In the genomic region with DNA sequence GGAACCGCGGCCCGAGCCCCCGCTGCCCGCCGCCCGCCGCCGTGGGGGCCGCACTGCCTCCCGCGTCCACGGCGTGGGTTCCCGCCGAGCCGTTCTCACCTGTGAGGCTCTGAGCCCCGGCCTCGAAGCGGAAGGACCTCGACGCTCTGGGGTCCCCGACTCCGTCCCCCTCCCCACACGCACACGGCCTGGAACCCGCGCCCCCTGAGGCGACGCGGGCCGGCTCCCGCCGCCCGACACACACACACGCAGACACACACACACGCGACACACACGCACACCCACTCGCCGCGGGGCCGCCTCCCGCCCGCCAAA, we compare ENCODE assay signal across 8 mouse cellular contexts. TPM values are rescaled to one million over a fixed set of nuclear protein-coding genes. Genes with fewer than 3 reads are reported as not detected.
DNase-seq lines count a peak whose midpoint lies in the region; ATAC-seq and TF ChIP-seq lines count a peak whose summit lies in the region.

No protein-coding gene starts in this region.

- peak overlapping the region; percentile 69 for H3K4me2 ChIP-seq in hindbrain, embryonic 13.5 days
- H3K4me2 ChIP-seq in midbrain, embryonic 16.5 days (ENCODE audit: low read length) = peak overlapping the region; percentile 51

- no peaks in the 10 kb centered on the region for H3K36me3 ChIP-seq in embryonic facial prominence, embryonic 10.5 days (replicated peaks)
- H3K36me3 ChIP-seq in hindbrain, embryonic 13.5 days = no peaks in the 10 kb centered on the region
- H3K36me3 ChIP-seq in midbrain, embryonic 16.5 days (ENCODE audit: control insufficient read depth, insufficient read depth, low read length) = no peaks in the 10 kb centered on the region

- no peak; the same call in none of the 2 replicates for ATAC-seq in hindbrain, embryonic 13.5 days (ENCODE audit: low FRiP score)
- peak; percentile 22; the same call in 1 of the 2 replicates for ATAC-seq in midbrain, embryonic 16.5 days

- H3K9ac ChIP-seq in hindbrain, embryonic 13.5 days = peak overlapping the region; percentile 98
- peak overlapping the region; percentile 92 for H3K9ac ChIP-seq in midbrain, embryonic 16.5 days (ENCODE audit: low read depth, low read length)

- peaks cover 27% of the 10 kb centered on the region for H3K4me1 ChIP-seq in embryonic facial prominence, embryonic 10.5 days
- H3K4me1 ChIP-seq in hindbrain, embryonic 13.5 days (replicated peaks) = peaks cover 14% of the 10 kb centered on the region
- peaks cover 10% of the 10 kb centered on the region for H3K4me1 ChIP-seq in midbrain, embryonic 16.5 days (ENCODE audit: control insufficient read depth, insufficient read depth, low read length)

- DNase-seq in layer of hippocampus, adult 2 months (ENCODE audit: low spot score in 2 of 2) = no peak
- DNase-seq in layer of hippocampus, postnatal 14 days (ENCODE audit: low spot score in 2 of 2) = no peak
- no peak for DNase-seq in embryonic facial prominence, embryonic 10.5 days (ENCODE audit: low spot score)
- no peak for DNase-seq in left cerebral cortex, postnatal 36 days (ENCODE audit: low spot score in 2 of 2)
- no peak for DNase-seq in cerebellum, postnatal 4 days (ENCODE audit: low spot score in 2 of 2)
- no peak for DNase-seq in ovary, postnatal 36 days (ENCODE audit: low spot score)

- H3K9me3 ChIP-seq in embryonic facial prominence, embryonic 10.5 days = no peaks in the 10 kb centered on the region
- no peaks in the 10 kb centered on the region for H3K9me3 ChIP-seq in hindbrain, embryonic 13.5 days
- H3K9me3 ChIP-seq in midbrain, embryonic 16.5 days (replicated peaks; ENCODE audit: control insufficient read depth, low read length, poor library complexity, severe bottlenecking) = no peaks in the 10 kb centered on the region

- TF ChIP-seq CTCF in layer of hippocampus, adult 2 months (conservative IDR thresholded peaks at IDR 0.05) = no peak

- peak overlapping the region; percentile 83 for H3K4me3 ChIP-seq in layer of hippocampus, adult 2 months
- peak overlapping the region; percentile 94 for H3K4me3 ChIP-seq in embryonic facial prominence, embryonic 10.5 days
- peak overlapping the region; percentile 97 for H3K4me3 ChIP-seq in hindbrain, embryonic 13.5 days
- H3K4me3 ChIP-seq in midbrain, embryonic 16.5 days (ENCODE audit: low read depth, low read length) = peak overlapping the region; percentile 99

- intact Hi-C loops in left cerebral cortex, postnatal 36 days (cut with DNase I) = no loop called here

- under 1% methylated on average over 45 of the region's 45 CpGs for whole genome bisulfite sequencing in embryonic facial prominence, embryonic 10.5 days
- WGBS in hindbrain, embryonic 13.5 days = under 1% methylated on average over 39 of the region's 45 CpGs
- WGBS in midbrain, embryonic 16.5 days = 0% methylated on average over 23 of the region's 45 CpGs

- H3K27ac ChIP-seq in layer of hippocampus, adult 2 months = peak overlapping the region; percentile 97
- H3K27ac ChIP-seq in embryonic facial prominence, embryonic 10.5 days (replicated peaks) = peak overlapping the region; percentile 99
- peak overlapping the region; percentile 99 for H3K27ac ChIP-seq in hindbrain, embryonic 13.5 days
- peak overlapping the region; percentile 98 for H3K27ac ChIP-seq in midbrain, embryonic 16.5 days (ENCODE audit: low read length)

- H3K27me3 ChIP-seq in embryonic facial prominence, embryonic 10.5 days (replicated peaks; ENCODE audit: low read depth, poor library complexity, severe bottlenecking) = no peaks in the 10 kb centered on the region
- H3K27me3 ChIP-seq in hindbrain, embryonic 13.5 days = no peaks in the 10 kb centered on the region
- H3K27me3 ChIP-seq in midbrain, embryonic 16.5 days (ENCODE audit: control insufficient read depth, insufficient read depth, low read depth, low read length) = no peaks in the 10 kb centered on the region

RNA-seq across cellular contexts. Expression of gene Cnot6l, which starts 2.8 kb away (rescaled TPM):
- 10 to 100 TPM; 70.7 to 77.9 TPM for total RNA-seq in layer of hippocampus, adult 2 months (2021)
- total RNA-seq in layer of hippocampus, postnatal 14 days (2021) = 10 to 100 TPM; 59.2 to 88.4 TPM
- 12.3 and 13.9 TPM in 2 replicates for polyA plus RNA-seq in embryonic facial prominence, embryonic 10.5 days (2016; fragmentation: Nextera tagmentation; extraction: Ambion mirVana)
- 13.3 and 14.7 TPM in 2 replicates for polyA plus RNA-seq in hindbrain, embryonic 13.5 days (2015; fragmentation: Nextera tagmentation; extraction: Ambion mirVana)
- polyA plus RNA-seq in midbrain, embryonic 16.5 days (2015; fragmentation: Nextera tagmentation; extraction: Ambion mirVana) = 12.1 and 15.3 TPM in 2 replicates
- total RNA-seq in left cerebral cortex, postnatal 36 days (2021) = 10 to 100 TPM; 59.9 to 86.1 TPM

RNA-seq across cellular contexts. Expression of gene Mrpl1, which starts 48.1 kb away (rescaled TPM):
- 10 to 100 TPM; 15.8 to 17.4 TPM for total RNA-seq in layer of hippocampus, adult 2 months (2021)
- 10 to 100 TPM; 16.4 to 16.7 TPM for total RNA-seq in layer of hippocampus, postnatal 14 days (2021)
- polyA plus RNA-seq in embryonic facial prominence, embryonic 10.5 days (2016; fragmentation: Nextera tagmentation; extraction: Ambion mirVana) = 24.0 and 24.1 TPM in 2 replicates
- polyA plus RNA-seq in hindbrain, embryonic 13.5 days (2015; fragmentation: Nextera tagmentation; extraction: Ambion mirVana) = 18.5 and 19.8 TPM in 2 replicates
- polyA plus RNA-seq in midbrain, embryonic 16.5 days (2015; fragmentation: Nextera tagmentation; extraction: Ambion mirVana) = 15.2 and 16.5 TPM in 2 replicates
- 10 to 100 TPM; 11.5 to 16.1 TPM for total RNA-seq in left cerebral cortex, postnatal 36 days (2021)
